Comparison of ENCODE assay signal across 33 mouse cellular contexts in the genomic region with DNA sequence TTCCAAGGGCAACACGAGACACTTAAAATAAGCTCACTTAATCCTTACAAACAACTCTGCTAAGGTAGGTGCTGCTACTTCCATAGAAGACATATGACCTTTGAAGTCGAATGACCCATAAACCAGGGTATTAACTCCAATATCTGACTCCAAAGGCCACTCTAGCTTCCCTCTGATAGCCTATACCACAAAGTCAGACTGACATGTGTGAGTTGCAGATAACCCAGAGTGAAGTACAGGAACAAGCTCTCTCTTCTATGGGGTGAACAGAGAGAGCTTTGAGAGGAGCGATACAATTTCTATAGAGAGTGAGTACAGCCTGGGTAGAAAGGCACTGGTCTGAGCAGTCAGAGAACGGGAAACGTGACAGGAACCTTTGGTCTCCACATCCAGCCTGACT.
DNase-seq lines count a peak whose midpoint lies in the region; ATAC-seq and TF ChIP-seq lines count a peak whose summit lies in the region.
"Had no signal": no experiment of that assay in that cellular context is flagged by ENCODE, and none has a peak within 500 bp of the region (broad histone marks: within the 10 kb centered on the region; RNA-seq: fewer than 3 reads in every experiment).

No protein-coding gene starts in this region.

- no peaks in the 10 kb centered on the region for H3K9me3 ChIP-seq in intestine, postnatal 0 days (ENCODE audit: control insufficient read depth)
- no peaks in the 10 kb centered on the region for H3K9me3 ChIP-seq in liver, embryonic 16.5 days (replicated peaks; ENCODE audit: control insufficient read depth, low read length)
- H3K9me3 ChIP-seq: embryonic facial prominence, embryonic 13.5 days; forebrain, embryonic 10.5 days; heart, embryonic 13.5 days; hindbrain, embryonic 10.5 days; hindbrain, embryonic 15.5 days; limb, embryonic 13.5 days; midbrain, embryonic 12.5 days; neural tube, embryonic 12.5 days had no signal

- H3K4me2 ChIP-seq in intestine, postnatal 0 days (replicated peaks; ENCODE audit: low read depth) = no peak overlapping the region
- no peak overlapping the region for H3K4me2 ChIP-seq in liver, embryonic 16.5 days (ENCODE audit: low read depth, low read length)
- H3K4me2 ChIP-seq: embryonic facial prominence, embryonic 13.5 days; heart, embryonic 13.5 days; hindbrain, embryonic 15.5 days; limb, embryonic 13.5 days; lung, embryonic 14.5 days; midbrain, embryonic 12.5 days; neural tube, embryonic 12.5 days had no signal

- no peak for TF ChIP-seq CTCF in intestine, postnatal 0 days (IDR thresholded peaks at IDR 0.05; ENCODE audit: low read depth)

- no peak overlapping the region for H3K27ac ChIP-seq in intestine, postnatal 0 days (ENCODE audit: low read depth, low read length)
- no peak overlapping the region for H3K27ac ChIP-seq in liver, embryonic 16.5 days (ENCODE audit: low read length)
- H3K27ac ChIP-seq: embryonic facial prominence, embryonic 13.5 days; forebrain, embryonic 10.5 days; heart, adult 2 months; heart, embryonic 13.5 days; hindbrain, embryonic 15.5 days; limb, embryonic 13.5 days; midbrain, embryonic 12.5 days; neural tube, embryonic 12.5 days had no signal

- H3K9ac ChIP-seq in intestine, postnatal 0 days (ENCODE audit: low read depth, low read length) = no peak overlapping the region
- H3K9ac ChIP-seq in liver, embryonic 16.5 days (ENCODE audit: low read depth, low read length) = no peak overlapping the region
- H3K9ac ChIP-seq: embryonic facial prominence, embryonic 13.5 days; forebrain, postnatal 0 days; heart, embryonic 13.5 days; hindbrain, embryonic 15.5 days; limb, embryonic 13.5 days; lung, embryonic 14.5 days; midbrain, embryonic 12.5 days; neural tube, embryonic 12.5 days had no signal

- peak; percentile 65 for DNase-seq in MEL-GATA-1-ER (ENCODE audit: extremely low read depth, low read depth)
- DNase-seq in c-Kit-positive CD71-positive TER-119-negative erythroid progenitor cells, embryonic 14.5 days (ENCODE audit: low read depth) = peak; percentile 54
- no peak for DNase-seq in left cerebral cortex, postnatal 10 days (ENCODE audit: extremely low spot score in 1 of 2, low spot score in 2 of 2)
- no peak for DNase-seq in left cerebral cortex, postnatal 25 days (ENCODE audit: low spot score in 2 of 2)
- no peak for DNase-seq in gastrocnemius, postnatal 4 days (ENCODE audit: low spot score in 2 of 2)
- DNase-seq: adrenal gland, adult 8-10 months; B cell, adult 2 months; cerebellum, adult 2 months; cerebellum, postnatal 36 days; forebrain, postnatal 0 days; gastrocnemius, postnatal 36 days; heart, adult 2 months; heart, postnatal 10 days; kidney, adult 8-10 months; kidney, postnatal 10 days; layer of hippocampus, adult 9-11 months; lung, embryonic 14.5 days; right cerebral cortex, adult 18-20 months; spleen, adult 18-20 months; thymus, postnatal 14 days had no signal

- peak; percentile 25; the same call in 1 of the 2 replicates for ATAC-seq in intestine, postnatal 0 days
- peak; percentile 66 for ATAC-seq in liver, embryonic 16.5 days (ENCODE audit: low read depth)
- ATAC-seq in frontal cortex, adult (ENCODE audit: low TSS enrichment) = no peak
- ATAC-seq: forebrain, postnatal 0 days; inflammation-experienced regulatory T-cells, adult 6 months had no signal

- intact Hi-C loops in left cerebral cortex, postnatal 10 days (cut with DNase I) = no loop called here
- intact Hi-C loops in left cerebral cortex, postnatal 25 days (cut with DNase I) = no loop called here

- no peaks in the 10 kb centered on the region for H3K4me1 ChIP-seq in intestine, postnatal 0 days (replicated peaks; ENCODE audit: control insufficient read depth, insufficient read depth, low read length)
- no peaks in the 10 kb centered on the region; the same call in 1 of the 2 replicates for H3K4me1 ChIP-seq in liver, embryonic 16.5 days (ENCODE audit: control insufficient read depth, low read depth, low read length)
- H3K4me1 ChIP-seq: forebrain, embryonic 10.5 days; limb, embryonic 13.5 days had no signal

- H3K4me3 ChIP-seq in intestine, postnatal 0 days (ENCODE audit: low read depth, low read length) = no peak overlapping the region
- H3K4me3 ChIP-seq in liver, embryonic 16.5 days (ENCODE audit: low read depth, low read length) = no peak overlapping the region
- H3K4me3 ChIP-seq: embryonic facial prominence, embryonic 13.5 days; forebrain, embryonic 10.5 days; heart, adult 2 months; heart, embryonic 13.5 days; hindbrain, embryonic 10.5 days; hindbrain, embryonic 15.5 days; limb, embryonic 13.5 days; midbrain, embryonic 12.5 days; myocyte; neural tube, embryonic 12.5 days had no signal

- 69% methylated on average over 5 of the region's 5 CpGs for WGBS in intestine, postnatal 0 days
- WGBS in liver, embryonic 16.5 days (ENCODE audit: insufficient replicate concordance) = 38% methylated on average over 5 of the region's 5 CpGs

- H3K36me3 ChIP-seq in intestine, postnatal 0 days (ENCODE audit: control insufficient read depth, insufficient read depth) = peaks cover 22% of the 10 kb centered on the region; the same call in 1 of the 2 replicates
- H3K36me3 ChIP-seq in liver, embryonic 16.5 days (ENCODE audit: control insufficient read depth, insufficient read depth) = peaks cover under 1% of the 10 kb centered on the region; the same call in 1 of the 2 replicates

- H3K27me3 ChIP-seq in intestine, postnatal 0 days (replicated peaks; ENCODE audit: control insufficient read depth, insufficient read depth, low read length) = no peaks in the 10 kb centered on the region
- no peaks in the 10 kb centered on the region for H3K27me3 ChIP-seq in liver, embryonic 16.5 days (ENCODE audit: control insufficient read depth, insufficient read depth, low read depth, low read length)
- H3K27me3 ChIP-seq: embryonic facial prominence, embryonic 13.5 days; heart, embryonic 13.5 days; hindbrain, embryonic 15.5 days; limb, embryonic 13.5 days; midbrain, embryonic 12.5 days; neural tube, embryonic 12.5 days had no signal

Comparison
In these comparisons a context has a peak if more than half of its experiments do, and no peak if none do; other contexts are left out.
1. DNase-seq: peak in MEL-GATA-1-ER (single experiment) and c-Kit-positive CD71-positive TER-119-negative erythroid progenitor cells, embryonic 14.5 days (single experiment); none in left cerebral cortex, postnatal 10 days (0 of 2), left cerebral cortex, postnatal 25 days (0 of 2) and gastrocnemius, postnatal 4 days (0 of 2).